Mouse (Mus musculus) MEL-GATA-1-ER (cell line): Measurements from ENCODE around the gene Cspg4.
A peak's percentile ranks its signal among the peaks of the same experiment; 100 is the strongest.

Source experiments
- DNase-seq: peaks from one replicate; pipeline ENCODE4 v3.0.0-alpha.2; 2012; ENCODE audit warnings: low read depth; ENCODE audit errors: extremely low read depth

The Cspg4 gene

GRCm38 (mm10) chr9:56864216-56864729 lies 560 bp upstream of the Cspg4 start, which contains the start of gene Odf3l1:
Gene Odf3l1 (minus strand): TSS chr9:56864679.
- no peak for DNase-seq

- no peak for DNase-seq
Observed at GRCm38 (mm10) chr9:56865673-56866400, 1.0 kb downstream of the Cspg4 start.

- no peak for DNase-seq
Observed at GRCm38 (mm10) chr9:56866430-56866829, 1.6 kb downstream of the Cspg4 start.

GRCm38 (mm10) chr9:56868292-56868691 lies 3.5 kb downstream of the Cspg4 start:
- no peak for DNase-seq

DNA sequence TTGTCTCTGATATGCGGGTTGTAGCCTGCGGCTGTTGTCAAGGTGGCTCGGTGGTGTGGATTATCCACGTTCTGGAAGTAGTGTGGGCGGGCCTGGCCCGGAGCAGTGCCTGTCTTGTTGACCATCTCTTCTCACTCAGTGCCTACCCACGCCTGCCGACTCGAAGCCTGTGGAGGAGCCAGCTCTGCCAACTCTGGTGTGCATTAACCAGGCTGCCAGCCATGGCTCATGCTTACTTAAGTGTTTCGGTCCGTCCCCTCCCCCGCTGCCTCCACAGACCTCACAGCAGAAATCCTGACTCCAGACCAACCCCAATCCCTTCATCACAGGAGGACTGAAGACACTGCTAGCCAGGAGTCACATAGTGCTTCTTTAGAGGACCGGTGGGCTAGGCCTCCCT lies 4.7 kb downstream of the Cspg4 start:
- DNase-seq: no peak

- no peak for DNase-seq
Observed at GRCm38 (mm10) chr9:56870778-56871177, 5.9 kb downstream of the Cspg4 start.

DNA sequence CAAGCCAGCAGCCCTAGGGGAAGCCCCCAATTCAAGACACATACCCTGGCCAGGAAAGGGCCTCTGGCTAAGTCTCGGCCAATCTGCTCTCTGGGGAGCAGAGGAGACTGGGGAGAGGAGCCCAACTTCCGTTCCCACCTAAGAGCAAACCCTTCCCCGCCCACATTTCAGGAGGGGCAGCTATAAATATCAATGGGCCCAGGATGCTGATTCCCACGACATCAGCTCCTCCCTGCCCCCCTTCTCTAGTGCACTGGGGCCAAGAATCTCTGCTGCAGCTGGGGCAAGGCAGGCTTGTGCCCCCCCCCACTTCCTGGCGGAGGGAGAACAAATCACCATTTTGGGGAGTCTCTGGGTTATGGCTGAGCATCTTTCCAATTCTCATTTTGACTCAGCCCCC lies 6.4 kb downstream of the Cspg4 start:
- DNase-seq: no peak

GRCm38 (mm10) chr9:56872105-56872903 lies 7.5 kb downstream of the Cspg4 start:
- no peak for DNase-seq

- DNase-seq: no peak
Observed at GRCm38 (mm10) chr9:56873097-56873496, 8.3 kb downstream of the Cspg4 start.

DNA sequence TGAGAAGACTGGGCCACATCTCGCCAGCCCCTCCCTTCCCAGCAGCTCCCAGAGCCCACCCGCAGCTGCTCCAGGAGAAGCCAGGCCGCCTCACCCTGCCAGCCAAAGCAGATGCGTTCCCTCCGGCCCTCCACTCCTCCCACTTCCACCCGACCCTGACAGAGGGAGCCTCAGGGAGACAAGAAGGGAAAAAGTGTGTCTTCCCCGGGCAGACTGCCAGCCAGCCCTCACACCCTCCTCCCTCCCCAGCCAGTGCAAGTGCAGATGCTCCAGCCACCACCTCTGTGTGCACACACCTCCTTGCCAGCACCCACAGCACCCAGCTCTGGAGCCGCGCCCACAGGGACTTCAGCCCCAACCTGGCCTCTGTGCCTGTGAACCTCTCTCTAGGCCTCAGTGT lies 12.0 kb downstream of the Cspg4 start:
- DNase-seq: no peak

DNA sequence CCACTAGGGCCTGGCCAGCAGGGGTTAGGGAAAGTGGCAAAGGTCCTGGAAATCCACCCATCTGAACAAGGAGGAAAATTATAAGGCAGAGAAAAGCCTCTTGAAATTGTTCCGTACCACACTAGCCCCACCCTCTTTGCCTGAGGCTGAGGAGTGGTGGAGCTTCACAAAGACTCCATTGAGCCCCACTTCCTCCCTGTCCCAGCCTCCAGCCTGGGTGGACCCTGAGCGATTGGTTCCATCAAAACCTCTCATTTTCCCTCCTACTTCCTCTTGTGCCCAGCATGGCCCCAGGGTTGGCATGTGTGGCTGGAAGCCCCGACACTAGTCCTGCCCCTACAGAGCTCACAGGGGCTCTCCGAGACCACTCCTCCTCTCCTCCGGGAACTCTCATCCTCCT lies 12.5 kb downstream of the Cspg4 start:
- no peak for DNase-seq

DNA sequence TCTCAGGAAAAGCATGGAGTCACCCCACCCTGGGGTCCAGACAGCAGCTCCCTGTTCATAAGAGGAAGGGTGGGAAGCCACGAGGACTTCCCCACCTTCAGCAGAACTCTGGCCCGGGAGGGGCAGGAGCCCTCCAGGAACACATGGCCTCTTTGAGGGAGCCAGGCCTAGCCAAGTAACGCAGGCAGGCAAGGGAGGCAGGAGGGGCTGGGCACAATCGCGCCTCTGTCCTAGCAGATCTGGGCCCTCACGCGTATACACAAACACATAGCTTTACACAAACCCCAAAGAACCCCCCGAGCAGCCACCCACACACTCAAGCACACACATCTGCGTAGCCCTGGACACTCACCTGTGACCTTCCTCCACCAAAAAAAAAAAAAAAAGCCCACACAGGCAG lies 16.0 kb downstream of the Cspg4 start:
- no peak for DNase-seq

- no peak for DNase-seq
Observed at GRCm38 (mm10) chr9:56881539-56882082, 16.8 kb downstream of the Cspg4 start.

DNA sequence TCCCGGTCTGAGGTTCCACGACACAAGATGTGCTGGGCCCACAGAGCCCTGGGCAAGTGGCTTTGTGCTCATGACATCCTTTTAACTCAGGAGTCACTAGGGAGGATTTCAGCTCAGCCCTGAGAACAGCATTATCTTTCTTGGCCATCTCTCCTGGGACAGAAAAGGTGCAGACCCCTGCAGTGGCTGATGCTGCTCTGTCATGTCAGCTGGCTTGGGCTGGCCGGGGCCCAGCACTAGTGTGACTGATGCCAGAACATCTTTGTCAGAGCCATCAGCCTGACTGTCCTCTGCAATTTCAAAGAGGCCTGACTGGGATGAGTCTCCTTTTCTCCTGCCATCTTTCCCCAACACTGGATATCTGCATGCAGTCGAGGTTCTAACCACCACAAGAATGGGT lies 17.4 kb downstream of the Cspg4 start:
- DNase-seq: no peak

DNA sequence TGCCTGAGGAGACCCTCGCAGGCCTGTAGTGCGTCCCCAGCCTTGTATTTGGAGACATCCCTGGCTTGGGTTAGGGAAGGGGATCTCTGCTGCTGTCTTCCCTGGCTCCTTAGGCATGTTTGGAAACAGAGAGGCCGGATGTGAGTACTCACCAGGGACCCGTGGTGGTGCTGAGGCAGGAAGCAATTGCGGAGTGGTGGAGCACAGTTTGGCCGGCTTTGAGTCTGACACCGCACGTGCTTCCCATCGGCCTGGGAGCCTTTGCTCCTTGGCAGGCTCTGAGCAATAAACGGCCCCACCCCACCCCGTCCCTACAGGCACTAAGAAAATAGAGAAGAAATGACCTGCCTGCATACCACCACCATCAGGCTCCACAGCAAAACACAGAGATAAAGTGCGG lies 18.0 kb downstream of the Cspg4 start:
- DNase-seq: no peak

- no peak for DNase-seq
Observed at GRCm38 (mm10) chr9:56883470-56883869, 18.6 kb downstream of the Cspg4 start.

- DNase-seq: no peak
Observed at GRCm38 (mm10) chr9:56884328-56884727, 19.5 kb downstream of the Cspg4 start.

DNA sequence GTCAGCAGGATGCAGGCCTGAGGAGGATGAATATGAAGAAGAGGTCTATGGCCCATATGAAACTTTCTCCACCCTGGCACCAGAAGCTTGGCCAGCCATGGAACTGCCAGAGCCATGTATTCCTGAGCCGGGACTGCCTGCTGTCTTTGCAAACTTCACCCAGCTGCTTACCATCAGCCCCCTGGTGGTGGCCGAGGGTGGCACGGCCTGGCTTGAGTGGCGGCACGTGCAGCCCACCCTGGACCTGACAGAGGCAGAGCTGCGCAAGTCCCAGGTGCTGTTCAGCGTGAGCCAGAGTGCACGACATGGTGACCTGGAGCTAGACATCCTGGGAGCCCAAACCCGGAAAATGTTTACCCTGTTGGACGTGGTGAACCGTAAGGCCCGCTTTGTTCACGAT lies 21.3 kb downstream of the Cspg4 start:
- no peak for DNase-seq

GRCm38 (mm10) chr9:56886601-56887000 lies 21.8 kb downstream of the Cspg4 start:
- no peak for DNase-seq

- DNase-seq: no peak
Observed at GRCm38 (mm10) chr9:56887581-56887980, 22.7 kb downstream of the Cspg4 start.

DNA sequence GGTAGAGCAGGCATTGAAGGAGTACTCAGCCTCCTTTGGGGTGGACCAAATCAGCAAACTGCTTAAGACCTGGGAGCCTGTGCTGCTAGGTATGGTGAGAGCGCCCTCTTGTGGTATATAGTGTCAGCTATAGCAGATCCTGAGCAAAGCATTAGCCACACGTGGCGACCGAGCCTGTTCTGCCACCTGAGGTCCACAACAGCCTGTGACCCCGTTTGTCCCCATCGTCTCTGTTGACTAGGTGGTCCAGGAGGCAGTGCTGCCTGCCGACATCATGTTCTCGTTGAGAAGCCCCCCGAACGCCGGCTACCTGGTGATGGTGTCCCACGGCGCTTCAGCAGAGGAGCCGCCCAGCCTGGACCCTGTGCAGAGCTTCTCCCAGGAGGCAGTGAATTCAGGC lies 25.0 kb downstream of the Cspg4 start:
- peak; percentile 77 for DNase-seq

DNA sequence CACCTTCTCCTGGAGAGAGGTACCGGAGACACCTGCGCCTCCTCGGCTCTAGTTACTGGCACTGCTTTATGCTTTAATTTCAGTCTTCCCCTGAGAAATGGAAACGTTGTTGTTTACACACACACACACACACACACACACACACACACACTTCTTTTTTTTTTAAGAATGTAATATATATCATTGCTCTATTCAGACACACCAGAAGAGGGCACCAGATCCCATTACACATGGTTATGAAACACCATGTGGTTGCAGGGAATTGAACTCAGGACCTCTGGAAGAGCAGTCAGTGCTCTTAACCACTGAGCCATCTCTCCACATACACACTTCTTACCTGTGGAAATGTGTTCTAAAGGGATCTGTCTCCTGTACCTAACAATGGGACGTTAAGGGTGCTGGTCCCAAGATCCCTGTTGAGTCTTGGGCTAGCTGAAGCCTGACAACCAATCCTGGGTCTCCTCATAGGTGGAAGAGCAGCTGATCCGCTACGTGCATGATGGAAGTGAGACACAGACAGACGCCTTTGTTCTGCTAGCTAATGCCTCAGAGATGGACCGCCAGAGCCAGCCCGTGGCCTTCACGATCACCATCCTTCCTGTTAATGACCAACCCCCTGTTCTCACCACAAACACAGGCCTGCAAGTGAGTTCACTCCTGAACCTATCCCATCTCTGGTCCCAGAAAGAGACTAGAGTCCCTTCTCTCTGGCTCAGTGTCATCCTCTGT lies 25.9 kb downstream of the Cspg4 start:
- no peak for DNase-seq
